Mouse (Mus musculus): ENCODE results near the gene Mmp24. TPM values are rescaled to one million over a fixed set of nuclear protein-coding genes. Genes with fewer than 3 reads are reported as not detected.
"Not testable (repeated sequence)": the region's sequence is repeated elsewhere in the genome, so short reads cannot be mapped to it uniquely, and the experiment has no call there.

Mmp24 gene
- polyA plus RNA-seq, 1 experiment from 2014 or later, result not detected

DNA sequence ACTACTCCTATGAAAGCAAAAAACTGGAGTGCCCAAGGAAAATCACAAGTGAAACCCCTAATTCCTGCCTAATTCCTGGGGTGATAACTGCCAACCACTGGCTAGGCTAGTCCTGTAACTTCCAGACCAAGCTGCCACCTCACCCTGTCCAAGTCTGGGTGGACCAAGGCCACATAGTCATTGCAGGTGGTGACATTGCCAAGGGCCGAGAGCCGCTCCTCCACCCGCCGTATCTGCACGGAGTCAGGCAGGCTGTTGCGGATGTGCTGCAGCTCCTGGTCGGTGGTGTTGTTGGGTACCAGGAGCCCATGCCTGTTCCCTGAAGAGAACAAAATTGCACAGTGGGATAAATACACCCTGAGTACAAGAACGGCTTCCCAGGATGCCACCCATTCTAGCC, 48.6 kb downstream of the Mmp24 start:
- H3K4me3 ChIP-seq, result no peak overlapping the region
- H3K27me3 ChIP-seq (ENCODE audit: insufficient read depth, poor library complexity, severe bottlenecking), result no peaks in the 10 kb centered on the region
- DNase-seq (ENCODE audit: low spot score), result no peak
- over 99% methylated on average over 8 of the region's 8 CpGs for WGBS
- H3K36me3 ChIP-seq, result peaks cover 48% of the 10 kb centered on the region
- no peaks in the 10 kb centered on the region for H3K9me3 ChIP-seq
- H3K27ac ChIP-seq, result no peak overlapping the region
- peaks cover 34% of the 10 kb centered on the region for H3K4me1 ChIP-seq

GRCm38 (mm10) chr2:155825904-155826629, 50.9 kb downstream of the Mmp24 start:
- H3K27ac ChIP-seq, result peak overlapping the region; percentile 92
- H3K36me3 ChIP-seq, result peaks cover 29% of the 10 kb centered on the region
- DNase-seq (ENCODE audit: low spot score), result no peak

GRCm38 (mm10) chr2:155826630-155827424, 51.7 kb downstream of the Mmp24 start, which contains the start of gene Eif6:
Gene Eif6, minus strand, starts transcription at chr2:155826925.
- Histone ChIP-seq H3K9me3 (no peaks in the 10 kb centered on the region), H3K4me3 (peak within 1 kb of the TSS; percentile 92), H3K27me3 (ENCODE audit: insufficient read depth, poor library complexity, severe bottlenecking) (no peaks in the 10 kb centered on the region; the same call in 1 of the 2 replicates), H3K4me1 (peaks cover 23% of the 10 kb centered on the region), H3K27ac (peak within 1 kb of the TSS; percentile 92), H3K36me3 (peaks cover 23% of the 10 kb centered on the region)
- peak; percentile 98 for DNase-seq (ENCODE audit: low spot score)
- WGBS, result 3% methylated on average over 27 of the region's 27 CpGs

More at GRCm38 (mm10) chr2:155825904-155826629, 50.9 kb downstream of the Mmp24 start:
- H3K9me3 ChIP-seq, result no peaks in the 10 kb centered on the region
- 1% methylated on average over 52 of the region's 52 CpGs for WGBS
- H3K4me3 ChIP-seq, result peak overlapping the region; percentile 92
- H3K4me1 ChIP-seq, result peaks cover 23% of the 10 kb centered on the region
- H3K27me3 ChIP-seq (ENCODE audit: insufficient read depth, poor library complexity, severe bottlenecking), result no peaks in the 10 kb centered on the region; the same call in 1 of the 2 replicates

- no peaks in the 10 kb centered on the region for H3K36me3 ChIP-seq
- peaks cover 15% of the 10 kb centered on the region for H3K4me1 ChIP-seq
- WGBS, result 87% methylated on average over 8 of the region's 8 CpGs
- H3K9me3 ChIP-seq, result no peaks in the 10 kb centered on the region
- no peak for DNase-seq (ENCODE audit: low spot score)
- H3K27me3 ChIP-seq (ENCODE audit: insufficient read depth, poor library complexity, severe bottlenecking), result peaks cover 21% of the 10 kb centered on the region
- H3K27ac ChIP-seq, result no peak overlapping the region
- H3K4me3 ChIP-seq, result no peak overlapping the region
Measured at GRCm38 (mm10) chr2:155830841-155831240, 55.7 kb downstream of the Mmp24 start.

DNA sequence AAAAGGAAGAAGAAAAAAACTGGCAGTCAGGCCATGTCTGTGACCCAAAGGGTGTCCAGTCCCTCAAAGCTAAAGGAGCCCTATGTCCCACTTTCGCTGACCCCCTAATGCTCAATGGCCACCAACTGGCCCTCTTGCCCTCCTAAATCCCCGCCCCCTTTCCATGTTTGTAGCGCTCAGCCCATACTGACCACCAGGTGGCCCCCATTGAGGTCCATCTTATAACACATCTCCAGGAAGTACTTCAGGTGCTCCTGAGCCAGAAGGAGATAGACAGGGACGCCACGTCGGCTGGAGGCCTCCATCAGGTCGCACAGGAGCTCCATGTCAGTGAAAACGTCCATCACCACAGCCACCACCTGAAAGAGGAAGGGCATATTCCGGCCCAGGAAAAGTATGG, 56.2 kb downstream of the Mmp24 start:
- Histone ChIP-seq H3K27ac (no peak overlapping the region), H3K4me3 (no peak overlapping the region), H3K4me1 (peaks cover 13% of the 10 kb centered on the region), H3K36me3 (no peaks in the 10 kb centered on the region), H3K27me3 (ENCODE audit: insufficient read depth, poor library complexity, severe bottlenecking) (peaks cover 21% of the 10 kb centered on the region), H3K9me3 (no peaks in the 10 kb centered on the region)
- 57% methylated on average over 9 of the region's 9 CpGs for WGBS
- DNase-seq (ENCODE audit: low spot score), result no peak

DNA sequence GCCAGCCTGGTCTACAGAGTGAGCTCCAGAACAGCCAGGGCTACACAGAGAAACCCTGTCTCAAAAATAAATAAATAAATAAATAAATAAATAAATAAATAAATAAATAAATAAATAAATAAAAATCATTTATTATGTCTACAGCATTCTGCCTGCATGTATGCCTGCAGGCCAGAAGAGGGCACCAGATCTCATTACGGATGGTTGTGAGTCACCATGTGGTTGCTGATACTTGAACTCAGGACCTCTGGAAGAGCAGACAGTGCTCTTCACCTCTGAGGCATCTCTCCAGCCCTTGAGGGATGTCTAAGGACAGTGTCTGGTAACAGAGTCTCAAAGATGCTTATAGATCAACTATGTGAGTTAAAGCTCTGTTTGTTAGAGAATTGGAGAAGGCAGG, 56.9 kb downstream of the Mmp24 start:
- WGBS, result 58% methylated on average over 1 of the region's 1 CpGs
- H3K36me3 ChIP-seq; H3K9me3 ChIP-seq; H3K4me1 ChIP-seq; H3K4me3 ChIP-seq; DNase-seq (ENCODE audit: low spot score); H3K27ac ChIP-seq: not testable (repeated sequence)
- H3K27me3 ChIP-seq (ENCODE audit: insufficient read depth, poor library complexity, severe bottlenecking), result peaks cover 21% of the 10 kb centered on the region

- no peaks in the 10 kb centered on the region for H3K9me3 ChIP-seq
- H3K4me3 ChIP-seq, result no peak within 1 kb of the TSS
- H3K27ac ChIP-seq, result no peak within 1 kb of the TSS
- DNase-seq (ENCODE audit: low spot score), result no peak
- WGBS, result 53% methylated on average over 9 of the region's 9 CpGs
- no peaks in the 10 kb centered on the region for H3K36me3 ChIP-seq
- no peaks in the 10 kb centered on the region for H3K4me1 ChIP-seq
- peaks cover 21% of the 10 kb centered on the region for H3K27me3 ChIP-seq (ENCODE audit: insufficient read depth, poor library complexity, severe bottlenecking)
Measured at GRCm38 (mm10) chr2:155834732-155835131, 59.6 kb downstream of the Mmp24 start, which contains the start of gene Fam83c. Gene Fam83c, minus strand, starts transcription at chr2:155834854.

DNA sequence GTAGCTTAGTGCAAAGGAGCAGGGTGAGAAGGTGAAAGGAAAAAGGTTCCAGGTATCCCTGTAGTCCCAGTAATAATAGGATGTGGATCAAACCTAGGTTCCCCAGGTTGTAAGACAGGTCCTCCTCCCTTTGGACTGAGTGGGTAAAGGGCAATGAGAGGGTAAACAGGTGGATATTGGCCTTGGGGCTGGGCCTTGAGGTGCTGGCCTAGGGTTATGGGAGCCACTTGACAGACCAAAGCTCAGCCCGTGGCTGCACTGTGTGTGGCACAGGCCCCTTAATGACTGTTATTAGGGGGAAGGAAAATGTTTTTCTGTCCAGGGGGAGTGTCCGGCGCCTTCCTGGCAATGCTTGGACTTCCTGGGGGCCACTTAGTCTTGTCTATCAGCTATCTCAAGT, 62.8 kb downstream of the Mmp24 start:
- H3K27me3 ChIP-seq (ENCODE audit: insufficient read depth, poor library complexity, severe bottlenecking), result peaks cover 25% of the 10 kb centered on the region
- no peak overlapping the region for H3K27ac ChIP-seq
- no peaks in the 10 kb centered on the region for H3K9me3 ChIP-seq
- no peaks in the 10 kb centered on the region for H3K4me1 ChIP-seq
- DNase-seq (ENCODE audit: low spot score), result no peak
- no peak overlapping the region for H3K4me3 ChIP-seq
- H3K36me3 ChIP-seq, result no peaks in the 10 kb centered on the region
- WGBS, result 61% methylated on average over 3 of the region's 3 CpGs

DNA sequence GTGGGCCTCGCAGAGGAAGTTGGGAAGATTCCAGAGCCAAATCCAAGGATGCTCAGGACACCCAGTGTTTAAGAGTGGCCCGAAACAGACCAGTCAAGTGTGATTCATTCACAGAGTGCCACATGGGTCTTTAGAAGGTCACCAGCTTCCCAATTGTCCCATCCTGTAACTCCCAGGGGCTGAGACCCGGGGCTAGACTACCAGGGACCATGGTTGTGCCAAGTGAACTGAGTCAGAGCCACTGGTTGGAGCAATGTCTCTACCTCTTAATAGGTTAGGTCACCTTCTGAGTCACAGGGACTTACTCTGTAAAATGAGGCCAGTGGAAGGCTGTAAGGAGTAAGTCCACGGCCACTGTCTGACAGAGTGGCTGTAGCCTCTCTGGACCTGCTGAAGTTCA, 63.8 kb downstream of the Mmp24 start:
- no peaks in the 10 kb centered on the region for H3K9me3 ChIP-seq
- no peak for DNase-seq (ENCODE audit: low spot score)
- no peak overlapping the region for H3K4me3 ChIP-seq
- H3K27me3 ChIP-seq (ENCODE audit: insufficient read depth, poor library complexity, severe bottlenecking), result peaks cover 18% of the 10 kb centered on the region
- H3K27ac ChIP-seq, result no peak overlapping the region
- 71% methylated on average over 4 of the region's 4 CpGs for WGBS
- H3K36me3 ChIP-seq, result no peaks in the 10 kb centered on the region
- no peaks in the 10 kb centered on the region for H3K4me1 ChIP-seq

DNA sequence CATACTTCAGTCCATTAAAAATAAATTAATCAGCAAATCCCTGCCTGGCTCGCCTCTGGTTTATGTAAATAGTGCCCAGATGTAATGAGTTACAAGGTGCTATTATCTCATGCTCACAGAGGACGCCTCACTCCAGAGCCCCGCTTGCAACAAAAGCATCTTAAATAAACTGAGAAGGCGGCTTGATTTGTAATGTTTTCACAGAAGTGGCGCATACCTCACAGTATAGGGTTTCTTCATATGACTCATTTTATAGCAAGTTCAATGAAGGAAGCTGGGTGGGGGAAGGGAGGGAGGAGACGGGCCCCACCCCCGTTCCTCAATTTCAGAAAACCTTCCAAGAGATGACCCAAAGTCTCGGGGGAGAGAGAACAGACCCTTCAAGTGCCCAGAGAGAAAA, 71.8 kb downstream of the Mmp24 start:
- no peak overlapping the region for H3K27ac ChIP-seq
- DNase-seq (ENCODE audit: low spot score), result no peak
- H3K27me3 ChIP-seq (ENCODE audit: insufficient read depth, poor library complexity, severe bottlenecking), result no peaks in the 10 kb centered on the region
- peaks cover 66% of the 10 kb centered on the region for H3K36me3 ChIP-seq
- WGBS, result 84% methylated on average over 8 of the region's 8 CpGs
- no peaks in the 10 kb centered on the region for H3K4me1 ChIP-seq
- no peaks in the 10 kb centered on the region for H3K9me3 ChIP-seq
- H3K4me3 ChIP-seq, result no peak overlapping the region

- H3K36me3 ChIP-seq, result peaks cover 77% of the 10 kb centered on the region
- peak; percentile 88 for DNase-seq (ENCODE audit: low spot score)
- no peak overlapping the region for H3K4me3 ChIP-seq
- WGBS, result 38% methylated on average over 6 of the region's 6 CpGs
- H3K9me3 ChIP-seq, result no peaks in the 10 kb centered on the region
- H3K27ac ChIP-seq, result no peak overlapping the region
- H3K27me3 ChIP-seq (ENCODE audit: insufficient read depth, poor library complexity, severe bottlenecking), result no peaks in the 10 kb centered on the region
- H3K4me1 ChIP-seq, result no peaks in the 10 kb centered on the region
Measured at GRCm38 (mm10) chr2:155848291-155848690, 73.1 kb downstream of the Mmp24 start.

GRCm38 (mm10) chr2:155849464-155849863, 74.3 kb downstream of the Mmp24 start:
- 69% methylated on average over 7 of the region's 7 CpGs for WGBS
- no peaks in the 10 kb centered on the region for H3K27me3 ChIP-seq (ENCODE audit: insufficient read depth, poor library complexity, severe bottlenecking)
- H3K4me1 ChIP-seq, result no peaks in the 10 kb centered on the region
- H3K4me3 ChIP-seq, result no peak overlapping the region
- H3K9me3 ChIP-seq, result no peaks in the 10 kb centered on the region
- no peak for DNase-seq (ENCODE audit: low spot score)
- no peak overlapping the region for H3K27ac ChIP-seq
- H3K36me3 ChIP-seq, result peaks cover 87% of the 10 kb centered on the region

DNA sequence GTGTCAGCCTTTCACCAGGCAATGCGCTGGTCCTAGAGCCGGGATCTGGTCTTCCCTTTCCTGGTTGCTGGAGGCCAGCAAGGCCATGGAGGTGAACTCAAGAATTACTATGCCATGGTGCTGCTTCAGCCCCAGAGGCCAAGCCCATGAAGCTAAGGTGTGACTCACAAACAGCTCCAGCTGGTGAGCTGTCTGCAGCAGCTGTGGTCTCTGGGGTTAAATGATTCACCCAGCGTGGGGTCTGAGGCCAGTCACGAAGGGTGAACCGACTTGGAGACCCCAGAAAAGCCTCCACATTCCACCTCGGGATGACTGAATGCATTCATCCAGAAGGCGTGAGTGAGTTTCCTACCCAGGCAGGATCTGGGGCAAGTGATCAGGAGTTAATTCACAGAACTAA, 75.0 kb downstream of the Mmp24 start:
- Histone ChIP-seq H3K9me3 (no peaks in the 10 kb centered on the region), H3K4me3 (no peak overlapping the region), H3K27ac (no peak overlapping the region), H3K27me3 (ENCODE audit: insufficient read depth, poor library complexity, severe bottlenecking) (no peaks in the 10 kb centered on the region), H3K36me3 (peaks cover 87% of the 10 kb centered on the region), H3K4me1 (no peaks in the 10 kb centered on the region)
- no peak for DNase-seq (ENCODE audit: low spot score)
- WGBS, result 81% methylated on average over 7 of the region's 7 CpGs

Measured in heart, embryonic 10.5 days (tissue).